Mouse (Mus musculus) heart, embryonic 12.5 days (tissue): ENCODE measurements around the gene Rgs12. TPM values are rescaled to one million over a fixed set of nuclear protein-coding genes. Genes with fewer than 3 reads are reported as not detected.

Source experiments
- ATAC-seq: fragments of 200-750 bp; cut with Nextera tagmentation; 2 replicates; pipeline ENCODE4 v1.8.0; 2017; ENCODE audit warnings: moderate TSS enrichment, moderate library complexity; ENCODE audit not compliant: insufficient number of reproducible peaks, low FRiP score
- H3K27ac ChIP-seq: fragments of 300-500 bp; sonication (generic); 2 replicates; pipeline ENCODE4 v1.5.1; 2016; ENCODE audit warnings: mild to moderate bottlenecking, moderate library complexity; ENCODE audit not compliant: poor library complexity, severe bottlenecking
- H3K27me3 ChIP-seq: fragments of 300-500 bp; sonication (generic); replicated peaks from 2 replicates; pipeline ENCODE4 v1.6.1; 2016; ENCODE audit warnings: mild to moderate bottlenecking, moderate library complexity
- H3K36me3 ChIP-seq: fragments of 300-500 bp; sonication (generic); 2 replicates; pipeline ENCODE4 v1.6.1; 2016; ENCODE audit warnings: mild to moderate bottlenecking, moderate library complexity
- H3K4me1 ChIP-seq: fragments of 300-500 bp; sonication (generic); replicated peaks from 2 replicates; pipeline ENCODE4 v1.6.1; 2016; ENCODE audit warnings: mild to moderate bottlenecking
- H3K4me2 ChIP-seq: fragments of 300-500 bp; sonication (generic); 2 replicates; pipeline ENCODE4 v1.6.1; 2016; ENCODE audit warnings: mild to moderate bottlenecking, moderate library complexity
- H3K4me3 ChIP-seq: fragments of 300-500 bp; sonication (generic); 2 replicates; pipeline ENCODE4 v1.5.1; 2016; ENCODE audit warnings: mild to moderate bottlenecking
- H3K9ac ChIP-seq: fragments of 300-500 bp; sonication (generic); 2 replicates; pipeline ENCODE4 v1.6.1; 2016; ENCODE audit warnings: mild to moderate bottlenecking, moderate library complexity
- H3K9me3 ChIP-seq: fragments of 300-500 bp; sonication (generic); replicated peaks from 2 replicates; pipeline ENCODE4 v1.6.1; 2016; ENCODE audit warnings: mild to moderate bottlenecking, moderate library complexity
- WGBS: fragments of 180-500 bp; shearing (Covaris S2); methylation state at CpG from one replicate; pipeline ENCODE4 v1.1.7; 2016; 5-methylcytosine and 5-hydroxymethylcytosine counted together
- polyA plus RNA-seq: library from polyadenylated mRNA; unstranded; fragments of >200 nt; fragmentation: Nextera tagmentation; extraction: Ambion mirVana; gene quantifications from 2 replicates; pipeline ENCODE4 v1.2.1, GENCODE M21; 2016

Rgs12 gene
- polyA plus RNA-seq, 1 experiment from 2014 or later, result 35.6 TPM

GRCm38 (mm10) chr5:34910504-34910815 is 38.8 kb upstream of the Rgs12 start:
- no peak for ATAC-seq
- no peak overlapping the region for H3K27ac ChIP-seq
- no peaks in the 10 kb centered on the region for H3K27me3 ChIP-seq
- WGBS, result 83% methylated on average over 4 of the region's 4 CpGs
- no peak overlapping the region for H3K4me2 ChIP-seq
- H3K9ac ChIP-seq, result no peak overlapping the region
- H3K36me3 ChIP-seq, result peaks cover 58% of the 10 kb centered on the region
- no peak overlapping the region for H3K4me3 ChIP-seq
- peaks cover 21% of the 10 kb centered on the region for H3K4me1 ChIP-seq
- no peaks in the 10 kb centered on the region for H3K9me3 ChIP-seq

GRCm38 (mm10) chr5:34915801-34916200 is 33.4 kb upstream of the Rgs12 start:
- Histone ChIP-seq H3K27me3 (no peaks in the 10 kb centered on the region), H3K27ac (peak overlapping the region; percentile 21; the same call in 1 of the 2 replicates), H3K4me1 (peaks cover 22% of the 10 kb centered on the region), H3K9ac (no peak overlapping the region), H3K9me3 (no peaks in the 10 kb centered on the region), H3K4me3 (no peak overlapping the region), H3K36me3 (peaks cover 5% of the 10 kb centered on the region; the same call in 1 of the 2 replicates), H3K4me2 (no peak overlapping the region)
- peak; percentile 78 for ATAC-seq
- 3% methylated on average over 1 of the region's 1 CpGs for WGBS

GRCm38 (mm10) chr5:34917234-34917655 is 32.0 kb upstream of the Rgs12 start:
- Histone ChIP-seq H3K4me3 (no peak overlapping the region), H3K4me1 (peaks cover 22% of the 10 kb centered on the region), H3K9ac (0 out of 2 replicates have a peak overlapping the region, but pooled peaks have one; percentile 31), H3K36me3 (peaks cover 11% of the 10 kb centered on the region; the same call in 1 of the 2 replicates), H3K27me3 (no peaks in the 10 kb centered on the region), H3K27ac (no peak overlapping the region), H3K9me3 (no peaks in the 10 kb centered on the region), H3K4me2 (no peak overlapping the region)
- 79% methylated on average over 10 of the region's 10 CpGs for WGBS
- ATAC-seq, result no peak

GRCm38 (mm10) chr5:34918785-34919184 is 30.5 kb upstream of the Rgs12 start:
- H3K4me2 ChIP-seq, result no peak overlapping the region
- no peaks in the 10 kb centered on the region for H3K27me3 ChIP-seq
- WGBS, result 66% methylated on average over 3 of the region's 3 CpGs
- no peak overlapping the region for H3K9ac ChIP-seq
- H3K9me3 ChIP-seq, result no peaks in the 10 kb centered on the region
- no peak for ATAC-seq
- H3K4me3 ChIP-seq, result no peak overlapping the region
- H3K4me1 ChIP-seq, result peaks cover 22% of the 10 kb centered on the region
- no peak overlapping the region for H3K27ac ChIP-seq
- peaks cover 22% of the 10 kb centered on the region for H3K36me3 ChIP-seq

- WGBS, result 80% methylated on average over 6 of the region's 6 CpGs
- no peak overlapping the region for H3K4me2 ChIP-seq
Measured at GRCm38 (mm10) chr5:34922531-34922930, 26.7 kb upstream of the Rgs12 start.

GRCm38 (mm10) chr5:34923920-34924319 is 25.3 kb upstream of the Rgs12 start:
- H3K4me1 ChIP-seq, result peaks cover 4% of the 10 kb centered on the region; the same call in 1 of the 2 replicates
- H3K27me3 ChIP-seq, result no peaks in the 10 kb centered on the region
- H3K9ac ChIP-seq, result no peak overlapping the region
- no peak overlapping the region for H3K4me2 ChIP-seq
- WGBS, result 65% methylated on average over 4 of the region's 4 CpGs
- H3K9me3 ChIP-seq, result no peaks in the 10 kb centered on the region
- peaks cover 42% of the 10 kb centered on the region for H3K36me3 ChIP-seq
- no peak overlapping the region for H3K4me3 ChIP-seq
- peak; percentile 73; the same call in 1 of the 2 replicates for ATAC-seq
- no peak overlapping the region for H3K27ac ChIP-seq

More at GRCm38 (mm10) chr5:34922531-34922930, 26.7 kb upstream of the Rgs12 start:
- ATAC-seq, result no peak
- no peaks in the 10 kb centered on the region for H3K9me3 ChIP-seq
- no peaks in the 10 kb centered on the region for H3K27me3 ChIP-seq
- peaks cover 40% of the 10 kb centered on the region for H3K36me3 ChIP-seq
- H3K4me3 ChIP-seq, result no peak overlapping the region
- H3K27ac ChIP-seq, result no peak overlapping the region
- H3K9ac ChIP-seq, result no peak overlapping the region
- peaks cover 11% of the 10 kb centered on the region for H3K4me1 ChIP-seq

GRCm38 (mm10) chr5:34924519-34924918 is 24.7 kb upstream of the Rgs12 start:
- Histone ChIP-seq H3K9me3 (no peaks in the 10 kb centered on the region), H3K4me3 (no peak overlapping the region), H3K27ac (no peak overlapping the region), H3K36me3 (peaks cover 42% of the 10 kb centered on the region), H3K4me2 (no peak overlapping the region), H3K27me3 (no peaks in the 10 kb centered on the region), H3K9ac (no peak overlapping the region), H3K4me1 (0 out of 2 replicates have a peak, but pooled peaks cover 3% of the 10 kb centered on the region)
- WGBS, result 81% methylated on average over 7 of the region's 7 CpGs
- ATAC-seq, result no peak

- Histone ChIP-seq H3K9me3 (no peaks in the 10 kb centered on the region), H3K27ac (no peak overlapping the region), H3K4me1 (peaks cover 23% of the 10 kb centered on the region), H3K27me3 (no peaks in the 10 kb centered on the region), H3K9ac (no peak overlapping the region), H3K36me3 (peaks cover 31% of the 10 kb centered on the region), H3K4me2 (no peak overlapping the region), H3K4me3 (no peak overlapping the region)
- no peak for ATAC-seq
- WGBS, result 74% methylated on average over 4 of the region's 4 CpGs
Measured at GRCm38 (mm10) chr5:34927648-34928047, 21.6 kb upstream of the Rgs12 start.

- Histone ChIP-seq H3K36me3 (peaks cover 12% of the 10 kb centered on the region), H3K4me3 (no peak overlapping the region), H3K9ac (no peak overlapping the region), H3K27me3 (no peaks in the 10 kb centered on the region), H3K4me1 (peaks cover 24% of the 10 kb centered on the region), H3K27ac (no peak overlapping the region), H3K9me3 (no peaks in the 10 kb centered on the region; the same call in 1 of the 2 replicates), H3K4me2 (no peak overlapping the region)
- WGBS, result 79% methylated on average over 9 of the region's 9 CpGs
- ATAC-seq, result no peak
Measured at GRCm38 (mm10) chr5:34930151-34930975, 18.9 kb upstream of the Rgs12 start.

GRCm38 (mm10) chr5:34931091-34931490 is 18.2 kb upstream of the Rgs12 start:
- no peak for ATAC-seq
- Histone ChIP-seq H3K27ac (no peak overlapping the region), H3K27me3 (no peaks in the 10 kb centered on the region), H3K36me3 (peaks cover 5% of the 10 kb centered on the region; the same call in 1 of the 2 replicates), H3K9me3 (no peaks in the 10 kb centered on the region; the same call in 1 of the 2 replicates), H3K4me1 (peaks cover 24% of the 10 kb centered on the region), H3K9ac (no peak overlapping the region), H3K4me2 (no peak overlapping the region), H3K4me3 (no peak overlapping the region)
- WGBS, result 68% methylated on average over 2 of the region's 2 CpGs

GRCm38 (mm10) chr5:34931516-34932457 is 17.5 kb upstream of the Rgs12 start:
- Histone ChIP-seq H3K27ac (peak overlapping the region; percentile 82), H3K4me1 (peaks cover 24% of the 10 kb centered on the region), H3K4me3 (no peak overlapping the region), H3K36me3 (0 out of 2 replicates have a peak, but pooled peaks cover 2% of the 10 kb centered on the region), H3K27me3 (no peaks in the 10 kb centered on the region), H3K9ac (no peak overlapping the region), H3K9me3 (no peaks in the 10 kb centered on the region; the same call in 1 of the 2 replicates), H3K4me2 (peak overlapping the region; percentile 4; the same call in 1 of the 2 replicates)
- WGBS, result 38% methylated on average over 11 of the region's 11 CpGs
- no peak for ATAC-seq
